Mouse (Mus musculus) E14TG2a.4 (cell line): ENCODE results near the gene Antxrl.

Source experiments
- CTCF ChIP-seq: conservative IDR thresholded peaks from 2 replicates; pipeline ENCODE4 v1.5.1; 2014; ENCODE audit warnings: low read length
- NANOG ChIP-seq: IDR thresholded peaks from 2 replicates; pipeline ENCODE4 v1.6.1; 2014; ENCODE audit warnings: borderline replicate concordance, low read length, mixed read lengths
- POU5F1 ChIP-seq: IDR thresholded peaks from 2 replicates; pipeline ENCODE4 v1.6.1; 2014; ENCODE audit warnings: low read length, borderline replicate concordance

GRCm38 (mm10) chr14:34085731-34086130, 33.2 kb downstream of the Antxrl start, which contains the start of gene Anxa8:
- TF ChIP-seq CTCF (no peak), NANOG (no peak), POU5F1 (no peak)
